Mouse (Mus musculus): ENCODE data around the gene Dnaja3. TPM values are rescaled to one million over a fixed set of nuclear protein-coding genes. Genes with fewer than 3 reads are reported as not detected.

Gene Dnaja3
- polyA plus RNA-seq, 1 experiment, result 13.7 TPM

DNA sequence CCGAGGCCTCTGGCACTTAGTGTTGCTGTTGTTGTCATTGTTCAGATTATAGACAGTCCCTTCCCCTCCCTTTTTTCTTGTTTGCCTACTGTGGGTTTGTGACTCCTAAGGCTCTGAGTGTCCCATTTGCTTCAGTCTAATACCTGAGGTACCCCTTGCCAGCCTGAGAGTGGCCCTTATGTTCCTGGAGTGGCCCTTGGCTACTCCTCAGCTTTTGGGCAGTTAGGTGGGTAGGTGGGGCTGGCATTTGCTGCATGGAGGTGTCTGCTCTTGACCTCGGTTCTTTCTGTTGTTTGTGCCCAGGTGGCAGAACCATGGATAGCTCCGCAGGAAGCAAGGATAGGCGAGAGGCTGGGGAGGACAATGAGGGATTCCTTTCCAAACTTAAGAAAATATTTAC lies 65.8 kb downstream of the Dnaja3 start:
- TF ChIP-seq CTCF (IDR thresholded peaks at IDR 0.05; ENCODE audit: extremely low read depth, insufficient read length, insufficient replicate concordance, low read depth, low read length), result no peak
- TF ChIP-seq POLR2A (IDR thresholded peaks at IDR 0.05; ENCODE audit: low read depth, low read length), result no peak
- Histone ChIP-seq H3K36me3 (ENCODE audit: control insufficient read depth, insufficient read depth, low read length) (peaks cover 55% of the 10 kb centered on the region), H3K27ac (ENCODE audit: insufficient read depth, low read depth, low read length) (no peak overlapping the region), H3K4me1 (ENCODE audit: control insufficient read depth, insufficient read depth, insufficient read length, low read length) (no peaks in the 10 kb centered on the region), H3K27me3 (ENCODE audit: control insufficient read depth, insufficient read depth, low read length) (no peaks in the 10 kb centered on the region), H3K4me3 (ENCODE audit: low read depth, low read length) (no peak overlapping the region)
- 53% methylated on average over 4 of the region's 4 CpGs for WGBS

DNA sequence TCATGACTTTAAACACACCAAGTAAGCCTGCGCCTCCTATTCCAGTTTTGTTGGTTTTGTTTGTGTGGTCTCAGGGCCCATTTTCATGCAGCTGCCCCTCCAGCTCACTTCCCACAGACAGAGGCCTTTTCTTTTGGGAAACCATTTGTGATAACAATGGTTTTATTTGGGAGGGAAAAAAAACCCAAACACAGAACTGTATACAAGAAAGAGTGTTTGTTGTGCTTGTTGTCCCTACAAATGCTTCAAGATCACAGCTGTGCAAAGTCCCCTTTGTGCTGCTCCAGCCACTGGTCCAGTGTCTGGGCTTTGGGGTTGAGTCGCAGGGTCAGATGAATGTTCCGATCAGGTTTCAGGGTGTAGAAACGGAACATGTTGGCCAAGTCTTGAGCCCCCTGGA lies 71.4 kb downstream of the Dnaja3 start:
- H3K4me3 ChIP-seq (ENCODE audit: low read depth, low read length), result no peak overlapping the region
- H3K27me3 ChIP-seq (ENCODE audit: control insufficient read depth, insufficient read depth, low read length), result no peaks in the 10 kb centered on the region
- no peak for TF ChIP-seq POLR2A (IDR thresholded peaks at IDR 0.05; ENCODE audit: low read depth, low read length)
- TF ChIP-seq CTCF (IDR thresholded peaks at IDR 0.05; ENCODE audit: extremely low read depth, insufficient read length, insufficient replicate concordance, low read depth, low read length), result no peak
- WGBS, result 94% methylated on average over 4 of the region's 4 CpGs
- no peaks in the 10 kb centered on the region for H3K4me1 ChIP-seq (ENCODE audit: control insufficient read depth, insufficient read depth, insufficient read length, low read length)
- peaks cover 20% of the 10 kb centered on the region for H3K36me3 ChIP-seq (ENCODE audit: control insufficient read depth, insufficient read depth, low read length)
- no peak overlapping the region for H3K27ac ChIP-seq (ENCODE audit: insufficient read depth, low read depth, low read length)

DNA sequence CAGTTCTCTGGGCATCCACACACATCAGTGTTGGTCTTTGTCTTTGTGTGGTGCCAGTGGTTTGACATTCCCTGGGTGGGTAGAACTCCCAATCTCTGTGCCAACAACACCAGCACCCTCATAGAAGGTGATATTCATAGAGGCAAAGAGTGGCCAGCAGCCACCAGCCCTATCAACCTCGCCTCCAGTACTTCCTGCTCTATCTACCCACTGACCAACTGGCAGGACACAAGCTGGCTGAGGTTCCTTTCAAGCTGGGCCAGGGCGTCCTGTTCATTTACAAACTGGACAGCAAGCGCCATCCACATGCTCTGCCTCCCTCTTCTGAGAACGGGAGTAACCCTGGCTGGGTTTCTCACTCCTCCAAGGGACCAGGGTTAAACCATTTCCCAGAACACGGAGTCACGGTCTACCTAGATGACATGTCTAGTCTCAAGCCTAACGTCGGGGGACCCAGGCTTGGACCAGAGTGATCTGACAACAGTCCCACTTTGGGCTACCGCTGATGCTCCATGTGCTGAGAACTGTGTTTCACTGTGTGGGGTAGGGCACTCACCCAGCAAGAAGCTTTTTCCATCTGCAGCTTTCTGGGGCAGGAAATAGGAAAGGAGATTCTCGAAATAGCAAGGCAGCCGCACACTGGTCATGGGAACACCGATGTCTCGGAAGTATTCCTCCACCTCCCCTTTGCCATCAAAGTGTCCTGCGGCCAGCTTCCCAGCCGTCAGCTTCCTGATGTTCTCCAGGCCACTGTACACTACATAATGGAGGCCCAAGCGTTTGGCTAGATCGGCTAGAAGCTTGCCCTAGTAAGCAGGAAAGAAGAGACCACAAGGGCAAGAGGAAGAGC lies 74.3 kb downstream of the Dnaja3 start:
- H3K36me3 ChIP-seq (ENCODE audit: control insufficient read depth, insufficient read depth, low read length), result peaks cover 4% of the 10 kb centered on the region
- H3K4me3 ChIP-seq (ENCODE audit: low read depth, low read length), result no peak overlapping the region
- WGBS, result 86% methylated on average over 17 of the region's 17 CpGs
- H3K4me1 ChIP-seq (ENCODE audit: control insufficient read depth, insufficient read depth, insufficient read length, low read length), result peaks cover 1% of the 10 kb centered on the region; the same call in 1 of the 2 replicates
- no peak overlapping the region for H3K27ac ChIP-seq (ENCODE audit: insufficient read depth, low read depth, low read length)
- H3K27me3 ChIP-seq (ENCODE audit: control insufficient read depth, insufficient read depth, low read length), result no peaks in the 10 kb centered on the region
- TF ChIP-seq CTCF (IDR thresholded peaks at IDR 0.05; ENCODE audit: extremely low read depth, insufficient read length, insufficient replicate concordance, low read depth, low read length), result no peak
- no peak for TF ChIP-seq POLR2A (IDR thresholded peaks at IDR 0.05; ENCODE audit: low read depth, low read length)

DNA sequence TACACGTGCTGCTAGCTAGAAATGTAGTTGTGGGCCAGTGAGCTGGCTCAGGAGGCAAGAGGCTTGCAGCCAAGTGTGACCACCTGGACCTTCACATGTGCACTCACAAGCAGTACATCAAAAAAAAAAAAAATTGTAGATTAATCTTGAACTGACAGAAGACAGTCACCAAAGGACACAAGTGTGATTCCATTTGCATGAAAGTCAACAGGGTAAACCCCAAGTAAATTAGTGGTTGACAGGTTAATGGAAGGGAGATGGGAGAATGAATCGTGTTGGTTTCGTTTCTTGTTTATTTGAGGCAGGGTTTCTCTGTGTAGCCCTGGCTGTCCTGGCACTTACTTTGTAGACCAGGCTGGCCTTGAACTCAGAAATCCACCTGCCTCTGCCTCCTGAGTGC lies 78.1 kb downstream of the Dnaja3 start:
- H3K4me3 ChIP-seq (ENCODE audit: low read depth, low read length), result peak overlapping the region; percentile 27; the same call in 1 of the 2 replicates

DNA sequence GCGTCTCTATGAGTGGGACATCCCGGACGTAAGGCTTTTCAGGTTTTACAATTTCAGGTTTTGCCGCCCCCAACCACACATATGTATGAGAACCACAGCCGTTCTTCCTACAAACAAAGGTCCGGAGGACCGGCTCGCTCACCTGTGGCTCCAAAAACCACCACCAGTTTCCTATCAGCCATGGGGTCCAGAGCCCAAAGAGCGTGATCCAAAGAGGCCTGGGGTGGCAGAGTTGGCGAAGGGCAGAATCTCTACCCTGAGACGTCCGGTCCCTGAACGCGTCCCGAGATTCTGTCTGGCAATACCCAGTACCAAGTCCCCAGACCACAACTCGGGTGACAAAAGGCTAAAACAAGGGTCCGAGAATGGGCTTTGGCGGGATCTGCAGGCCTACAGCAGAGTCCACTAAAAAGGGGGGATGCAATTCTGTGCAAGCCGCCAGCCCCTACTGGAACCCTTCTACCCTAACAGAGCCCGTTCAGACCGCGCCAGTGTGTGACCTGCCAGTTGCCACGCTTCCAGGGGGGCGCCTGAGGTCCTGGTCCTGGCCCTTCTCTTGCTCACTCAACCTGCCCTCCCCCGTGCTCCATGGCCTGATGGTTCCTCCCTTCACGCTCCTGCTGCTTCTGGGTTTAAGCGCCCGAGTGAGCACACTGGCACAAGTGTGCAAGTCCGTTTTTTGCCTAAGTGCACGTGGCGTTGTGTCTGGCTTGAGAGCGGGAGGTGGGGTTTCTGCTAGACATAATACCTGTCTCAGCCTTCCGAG lies 79.1 kb downstream of the Dnaja3 start, which contains the start of gene Nmral1:
Gene Nmral1, minus strand, starts transcription at position 604 of the 766 bp plus-strand sequence.
- Histone ChIP-seq H3K4me1 (ENCODE audit: control insufficient read depth, insufficient read depth, insufficient read length, low read length) (peaks cover 2% of the 10 kb centered on the region; the same call in 1 of the 2 replicates), H3K27ac (ENCODE audit: insufficient read depth, low read depth, low read length) (no peak within 1 kb of the TSS; the same call in 1 of the 2 replicates), H3K4me3 (ENCODE audit: low read depth, low read length) (peak within 1 kb of the TSS; percentile 70), H3K36me3 (ENCODE audit: control insufficient read depth, insufficient read depth, low read length) (no peaks in the 10 kb centered on the region; the same call in none of the 2 replicates), H3K27me3 (ENCODE audit: control insufficient read depth, insufficient read depth, low read length) (no peaks in the 10 kb centered on the region)
- WGBS, result 15% methylated on average over 33 of the region's 33 CpGs
- no peak for TF ChIP-seq CTCF (IDR thresholded peaks at IDR 0.05; ENCODE audit: extremely low read depth, insufficient read length, insufficient replicate concordance, low read depth, low read length)
- TF ChIP-seq POLR2A (IDR thresholded peaks at IDR 0.05; ENCODE audit: low read depth, low read length), result no peak

More for the DNA sequence above, 78.1 kb downstream of the Dnaja3 start:
- Histone ChIP-seq H3K4me1 (ENCODE audit: control insufficient read depth, insufficient read depth, insufficient read length, low read length) (peaks cover 2% of the 10 kb centered on the region; the same call in 1 of the 2 replicates), H3K27me3 (ENCODE audit: control insufficient read depth, insufficient read depth, low read length) (no peaks in the 10 kb centered on the region), H3K36me3 (ENCODE audit: control insufficient read depth, insufficient read depth, low read length) (no peaks in the 10 kb centered on the region; the same call in none of the 2 replicates), H3K27ac (ENCODE audit: insufficient read depth, low read depth, low read length) (no peak overlapping the region)
- 45% methylated on average over 3 of the region's 3 CpGs for WGBS
- TF ChIP-seq POLR2A (IDR thresholded peaks at IDR 0.05; ENCODE audit: low read depth, low read length), result no peak
- TF ChIP-seq CTCF (IDR thresholded peaks at IDR 0.05; ENCODE audit: extremely low read depth, insufficient read length, insufficient replicate concordance, low read depth, low read length), result no peak

DNA sequence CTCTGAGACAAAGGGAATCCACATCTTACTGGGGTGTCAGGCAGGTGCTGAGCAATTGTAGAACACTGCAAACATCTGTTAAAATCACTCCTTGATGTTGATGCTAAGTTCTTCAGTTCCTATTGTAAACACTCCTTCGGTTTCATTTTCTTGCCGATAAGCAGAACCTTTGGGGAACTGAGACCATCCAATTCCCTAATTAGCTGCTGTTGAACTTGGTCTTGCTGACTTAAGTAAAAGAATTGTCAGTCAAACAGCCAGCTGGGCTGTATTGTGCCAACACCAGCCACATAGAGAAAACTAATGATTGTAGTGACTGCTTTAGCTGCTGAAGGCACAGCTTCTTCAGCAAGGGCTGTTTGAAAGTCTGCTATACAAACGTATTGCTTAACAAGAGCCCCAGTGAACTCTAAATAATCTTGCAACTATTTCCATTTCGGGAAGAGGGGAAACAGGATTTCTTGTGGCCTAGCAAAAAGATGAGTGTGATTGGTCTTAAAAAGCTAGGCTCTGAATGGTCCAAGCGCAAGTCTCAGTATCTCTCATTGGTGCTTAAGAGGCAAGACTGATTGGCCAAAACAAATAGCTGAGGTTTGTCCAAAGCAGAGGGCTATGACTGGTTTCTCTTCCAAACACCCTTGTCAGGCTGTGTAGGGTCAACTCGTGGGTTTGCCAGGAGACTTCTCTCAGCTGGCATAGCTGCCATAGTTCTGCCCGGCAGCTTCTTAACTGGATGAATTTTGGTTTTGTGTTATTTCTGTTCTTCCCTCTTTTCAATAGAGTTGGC lies 82.5 kb downstream of the Dnaja3 start:
- 52% methylated on average over 7 of the region's 7 CpGs for WGBS
- H3K4me1 ChIP-seq (ENCODE audit: control insufficient read depth, insufficient read depth, insufficient read length, low read length), result peaks cover 2% of the 10 kb centered on the region; the same call in 1 of the 2 replicates
- H3K27me3 ChIP-seq (ENCODE audit: control insufficient read depth, insufficient read depth, low read length), result no peaks in the 10 kb centered on the region
- TF ChIP-seq POLR2A (IDR thresholded peaks at IDR 0.05; ENCODE audit: low read depth, low read length) (no peak), CTCF (IDR thresholded peaks at IDR 0.05; ENCODE audit: extremely low read depth, insufficient read length, insufficient replicate concordance, low read depth, low read length) (no peak)
- no peaks in the 10 kb centered on the region for H3K36me3 ChIP-seq (ENCODE audit: control insufficient read depth, insufficient read depth, low read length)
- H3K27ac ChIP-seq (ENCODE audit: insufficient read depth, low read depth, low read length), result peak overlapping the region; percentile 60
- no peak overlapping the region for H3K4me3 ChIP-seq (ENCODE audit: low read depth, low read length)

Data from small intestine, adult 2 months (tissue).